Mouse (Mus musculus): ENCODE results near the gene Rilpl1. TPM values are rescaled to one million over a fixed set of nuclear protein-coding genes. Genes with fewer than 3 reads are reported as not detected.

Gene Rilpl1
- 1.4 and 1.6 TPM in 2 replicates for polyA plus RNA-seq (2015; fragmentation: Nextera tagmentation; extraction: Ambion mirVana)

DNA sequence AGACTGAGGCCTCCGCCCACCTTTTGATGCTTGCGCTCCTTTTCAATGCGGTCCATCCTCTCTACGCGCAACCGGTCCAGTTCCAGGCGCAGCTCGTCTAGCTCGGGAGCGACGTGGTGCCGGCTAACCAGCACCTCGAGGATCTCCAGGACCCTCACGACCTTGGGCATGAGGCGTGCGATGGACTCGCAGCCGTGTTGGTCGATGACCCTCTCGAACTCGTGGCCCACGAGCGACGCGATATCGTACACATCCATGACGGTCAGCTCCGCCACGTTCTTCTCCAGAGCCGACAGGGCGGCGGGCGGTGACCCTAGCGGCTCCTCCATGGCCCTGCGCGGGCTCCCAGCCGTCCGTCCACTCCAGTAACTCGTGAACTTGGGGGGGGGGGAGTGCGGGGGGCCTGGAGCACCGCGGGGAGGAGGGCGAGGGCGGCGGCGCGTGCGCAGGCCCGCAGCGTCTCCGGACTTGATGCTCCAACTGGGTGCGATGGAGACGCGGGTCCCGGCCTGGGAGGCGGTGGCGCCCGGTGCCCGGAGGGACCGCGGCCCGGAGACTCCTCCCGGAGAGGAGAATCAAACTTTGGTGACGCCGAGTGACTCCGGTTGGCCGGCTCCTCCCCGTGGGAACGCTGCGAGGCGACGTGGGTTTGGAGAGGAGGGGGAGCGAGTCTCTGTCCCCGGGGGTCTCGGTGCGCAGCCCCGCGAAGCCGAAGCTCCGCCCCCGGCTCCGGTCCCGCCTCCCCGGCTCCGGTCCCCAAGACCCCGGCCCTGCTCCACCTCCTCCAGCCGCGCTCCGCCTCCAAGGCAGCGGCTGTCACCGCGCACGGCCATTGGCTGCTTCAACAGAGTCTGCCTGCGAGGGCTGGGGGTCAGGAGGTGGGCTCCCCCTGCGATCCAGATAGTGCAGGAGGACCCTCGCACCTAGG, at the start of gene Rilpl1:
Gene Rilpl1, minus strand, starts transcription at position 737 of the 928 bp plus-strand sequence.
- Histone ChIP-seq H3K4me2 (ENCODE audit: low read depth, low read length) (peak within 1 kb of the TSS; percentile 83), H3K9me3 (replicated peaks; ENCODE audit: control insufficient read depth, low read length) (no peaks in the 10 kb centered on the region), H3K4me1 (ENCODE audit: control insufficient read depth, low read depth, low read length) (peaks cover 13% of the 10 kb centered on the region), H3K27ac (ENCODE audit: low read length) (peak within 1 kb of the TSS; percentile 37), H3K36me3 (ENCODE audit: control insufficient read depth, insufficient read depth) (no peaks in the 10 kb centered on the region), H3K9ac (ENCODE audit: low read depth, low read length) (peak within 1 kb of the TSS; percentile 54), H3K27me3 (ENCODE audit: control insufficient read depth, insufficient read depth, low read depth, low read length) (peaks cover 36% of the 10 kb centered on the region), H3K4me3 (ENCODE audit: low read depth, low read length) (peak within 1 kb of the TSS; percentile 67)
- ATAC-seq (ENCODE audit: low read depth): peak; percentile 56
- WGBS (ENCODE audit: insufficient replicate concordance): 1% methylated on average over 95 of the region's 96 CpGs

DNA sequence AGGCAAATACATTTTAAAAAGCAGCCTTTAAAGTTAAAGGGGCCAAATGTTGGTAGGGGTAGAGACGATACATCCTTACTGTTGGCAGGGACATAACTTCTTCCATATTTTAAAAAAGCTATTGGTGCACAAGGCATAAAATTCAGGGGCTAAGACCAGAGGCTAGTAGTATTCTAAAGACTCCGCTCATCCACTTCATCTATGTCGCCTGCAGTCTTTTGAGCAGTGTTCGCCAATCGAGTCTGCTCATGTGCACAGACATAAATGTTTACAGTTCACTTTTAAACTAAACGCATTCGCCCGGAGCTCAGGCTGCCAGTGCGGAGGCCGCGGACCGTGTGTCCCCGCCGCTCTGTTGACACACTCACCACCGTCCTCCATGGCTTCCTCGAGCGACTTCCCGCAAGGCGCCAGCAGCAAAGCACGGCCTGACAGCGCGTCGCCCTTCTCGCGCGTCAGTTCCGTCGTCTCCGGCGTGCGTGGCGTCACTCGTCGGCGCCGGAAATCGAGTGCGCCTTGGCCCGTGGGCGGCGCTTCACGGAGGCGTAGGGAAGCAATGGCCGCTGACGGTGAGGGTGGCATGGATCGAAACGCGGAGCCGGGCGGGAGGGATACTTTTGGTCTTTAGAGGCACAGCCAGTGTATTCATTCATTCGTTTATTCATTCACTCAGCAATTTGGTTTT, 47.6 kb upstream of the Rilpl1 start, which contains the start of the genes Eif2b1 and Gtf2h3:
Gene Eif2b1, minus strand, starts transcription at position 499 of the 685 bp plus-strand sequence.
Gene Gtf2h3, plus strand, starts transcription at position 508 of the 685 bp plus-strand sequence.
- peak within 1 kb of the TSS; percentile 67 for H3K4me2 ChIP-seq (ENCODE audit: low read depth, low read length)
- H3K27ac ChIP-seq (ENCODE audit: low read length): peak within 1 kb of the TSS; percentile 43; the same call in 1 of the 2 replicates
- 1% methylated on average over 51 of the region's 51 CpGs for WGBS (ENCODE audit: insufficient replicate concordance)
- H3K4me1 ChIP-seq (ENCODE audit: control insufficient read depth, low read depth, low read length): peaks cover 18% of the 10 kb centered on the region
- ATAC-seq (ENCODE audit: low read depth): peak; percentile 93
- H3K36me3 ChIP-seq (ENCODE audit: control insufficient read depth, insufficient read depth): peaks cover 18% of the 10 kb centered on the region
- H3K4me3 ChIP-seq (ENCODE audit: low read depth, low read length): peak within 1 kb of the TSS; percentile 78
- H3K27me3 ChIP-seq (ENCODE audit: control insufficient read depth, insufficient read depth, low read depth, low read length): no peaks in the 10 kb centered on the region
- H3K9me3 ChIP-seq (replicated peaks; ENCODE audit: control insufficient read depth, low read length): no peaks in the 10 kb centered on the region
- peak within 1 kb of the TSS; percentile 70 for H3K9ac ChIP-seq (ENCODE audit: low read depth, low read length)

DNA sequence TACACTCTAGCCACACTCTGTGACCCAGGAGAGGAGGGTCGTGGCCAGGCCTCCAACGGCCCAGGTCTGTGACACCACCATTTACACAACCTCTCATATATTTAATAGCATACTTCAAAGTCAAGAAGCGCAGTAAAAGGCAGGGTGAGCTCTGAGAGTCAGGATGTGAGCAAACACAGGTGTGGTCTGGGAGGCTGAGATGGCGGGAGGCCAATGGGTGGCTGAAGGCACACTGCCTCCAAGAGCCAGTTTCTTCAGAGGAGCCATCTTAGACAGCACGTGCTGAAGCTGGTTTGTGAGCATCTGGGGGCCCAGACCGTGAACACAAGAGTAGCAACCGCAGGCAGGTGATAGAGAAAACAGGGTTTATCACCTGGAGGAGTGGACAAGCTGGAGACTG, 44.3 kb upstream of the Rilpl1 start:
- Histone ChIP-seq H3K9ac (ENCODE audit: low read depth, low read length) (no peak overlapping the region), H3K27me3 (ENCODE audit: control insufficient read depth, insufficient read depth, low read depth, low read length) (no peaks in the 10 kb centered on the region), H3K36me3 (ENCODE audit: control insufficient read depth, insufficient read depth) (peaks cover 43% of the 10 kb centered on the region), H3K4me1 (ENCODE audit: control insufficient read depth, low read depth, low read length) (peaks cover 15% of the 10 kb centered on the region), H3K4me2 (ENCODE audit: low read depth, low read length) (no peak overlapping the region), H3K9me3 (replicated peaks; ENCODE audit: control insufficient read depth, low read length) (no peaks in the 10 kb centered on the region), H3K27ac (ENCODE audit: low read length) (no peak overlapping the region), H3K4me3 (ENCODE audit: low read depth, low read length) (no peak overlapping the region)
- WGBS (ENCODE audit: insufficient replicate concordance): 75% methylated on average over 7 of the region's 7 CpGs
- ATAC-seq (ENCODE audit: low read depth): no peak

- 74% methylated on average over 12 of the region's 12 CpGs for WGBS (ENCODE audit: insufficient replicate concordance)
- H3K27ac ChIP-seq (ENCODE audit: low read length): no peak overlapping the region
- no peak overlapping the region for H3K4me3 ChIP-seq (ENCODE audit: low read depth, low read length)
- H3K4me2 ChIP-seq (ENCODE audit: low read depth, low read length): no peak overlapping the region
- no peak overlapping the region for H3K9ac ChIP-seq (ENCODE audit: low read depth, low read length)
- peaks cover 55% of the 10 kb centered on the region for H3K36me3 ChIP-seq (ENCODE audit: control insufficient read depth, insufficient read depth)
- no peaks in the 10 kb centered on the region for H3K9me3 ChIP-seq (replicated peaks; ENCODE audit: control insufficient read depth, low read length)
- H3K4me1 ChIP-seq (ENCODE audit: control insufficient read depth, low read depth, low read length): no peaks in the 10 kb centered on the region
- H3K27me3 ChIP-seq (ENCODE audit: control insufficient read depth, insufficient read depth, low read depth, low read length): no peaks in the 10 kb centered on the region
- no peak for ATAC-seq (ENCODE audit: low read depth)
These were observed 39.9 kb upstream of the Rilpl1 start for GRCm38 (mm10) chr5:124571068-124571467.

DNA sequence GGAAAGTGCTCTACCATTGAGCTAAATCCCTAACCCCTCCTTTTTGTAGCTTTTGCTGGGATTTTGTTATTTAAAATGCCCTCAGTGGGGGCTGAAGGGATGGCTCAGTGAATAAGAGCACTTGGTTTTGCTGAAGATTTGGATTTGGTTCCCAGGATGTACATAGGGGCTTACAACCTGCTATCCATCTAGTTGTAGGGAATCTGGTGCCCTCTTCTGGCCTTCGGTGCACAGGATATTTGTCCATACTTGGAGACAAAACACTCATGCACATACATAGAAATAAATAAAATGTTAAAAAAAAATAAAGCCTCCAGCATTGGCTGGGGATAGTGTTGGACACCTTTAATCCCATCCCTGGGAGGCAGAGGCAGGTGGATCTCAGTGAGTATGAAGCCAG, 24.0 kb upstream of the Rilpl1 start:
- Histone ChIP-seq H3K27ac (ENCODE audit: low read length) (no peak overlapping the region), H3K36me3 (ENCODE audit: control insufficient read depth, insufficient read depth) (peaks cover 10% of the 10 kb centered on the region), H3K4me3 (ENCODE audit: low read depth, low read length) (no peak overlapping the region), H3K27me3 (ENCODE audit: control insufficient read depth, insufficient read depth, low read depth, low read length) (no peaks in the 10 kb centered on the region), H3K9ac (ENCODE audit: low read depth, low read length) (no peak overlapping the region), H3K9me3 (replicated peaks; ENCODE audit: control insufficient read depth, low read length) (no peaks in the 10 kb centered on the region), H3K4me2 (ENCODE audit: low read depth, low read length) (no peak overlapping the region), H3K4me1 (ENCODE audit: control insufficient read depth, low read depth, low read length) (peaks cover 12% of the 10 kb centered on the region)
- ATAC-seq (ENCODE audit: low read depth): no peak
- WGBS (ENCODE audit: insufficient replicate concordance): 76% methylated on average over 1 of the region's 1 CpGs

DNA sequence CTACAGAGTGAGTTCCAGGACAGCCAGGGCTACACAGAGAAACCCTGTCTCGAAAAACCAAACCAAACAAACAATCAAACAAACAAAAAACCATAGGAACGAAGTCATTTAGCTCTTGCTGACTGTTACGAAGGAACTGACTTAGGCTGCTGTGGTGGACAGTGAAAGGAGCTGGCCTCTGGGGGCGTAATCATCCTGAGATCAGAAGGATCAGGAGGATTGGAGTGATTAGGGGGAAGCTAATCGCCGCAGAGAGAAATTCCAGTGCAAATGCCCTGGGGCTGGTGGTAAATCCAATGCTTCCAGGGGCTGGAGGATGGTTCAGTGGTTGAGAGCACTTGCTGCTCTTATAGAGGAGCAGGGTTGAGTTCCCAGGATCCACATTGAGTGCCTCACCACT, 22.4 kb upstream of the Rilpl1 start:
- H3K9me3 ChIP-seq (replicated peaks; ENCODE audit: control insufficient read depth, low read length): no peaks in the 10 kb centered on the region
- peaks cover 12% of the 10 kb centered on the region for H3K4me1 ChIP-seq (ENCODE audit: control insufficient read depth, low read depth, low read length)
- WGBS (ENCODE audit: insufficient replicate concordance): 63% methylated on average over 6 of the region's 6 CpGs
- H3K27me3 ChIP-seq (ENCODE audit: control insufficient read depth, insufficient read depth, low read depth, low read length): no peaks in the 10 kb centered on the region
- H3K27ac ChIP-seq (ENCODE audit: low read length): no peak overlapping the region
- peaks cover 9% of the 10 kb centered on the region for H3K36me3 ChIP-seq (ENCODE audit: control insufficient read depth, insufficient read depth)
- ATAC-seq (ENCODE audit: low read depth): no peak
- H3K9ac ChIP-seq (ENCODE audit: low read depth, low read length): peak overlapping the region; percentile 74
- H3K4me2 ChIP-seq (ENCODE audit: low read depth, low read length): peak overlapping the region; percentile 91
- H3K4me3 ChIP-seq (ENCODE audit: low read depth, low read length): peak overlapping the region; percentile 83

DNA sequence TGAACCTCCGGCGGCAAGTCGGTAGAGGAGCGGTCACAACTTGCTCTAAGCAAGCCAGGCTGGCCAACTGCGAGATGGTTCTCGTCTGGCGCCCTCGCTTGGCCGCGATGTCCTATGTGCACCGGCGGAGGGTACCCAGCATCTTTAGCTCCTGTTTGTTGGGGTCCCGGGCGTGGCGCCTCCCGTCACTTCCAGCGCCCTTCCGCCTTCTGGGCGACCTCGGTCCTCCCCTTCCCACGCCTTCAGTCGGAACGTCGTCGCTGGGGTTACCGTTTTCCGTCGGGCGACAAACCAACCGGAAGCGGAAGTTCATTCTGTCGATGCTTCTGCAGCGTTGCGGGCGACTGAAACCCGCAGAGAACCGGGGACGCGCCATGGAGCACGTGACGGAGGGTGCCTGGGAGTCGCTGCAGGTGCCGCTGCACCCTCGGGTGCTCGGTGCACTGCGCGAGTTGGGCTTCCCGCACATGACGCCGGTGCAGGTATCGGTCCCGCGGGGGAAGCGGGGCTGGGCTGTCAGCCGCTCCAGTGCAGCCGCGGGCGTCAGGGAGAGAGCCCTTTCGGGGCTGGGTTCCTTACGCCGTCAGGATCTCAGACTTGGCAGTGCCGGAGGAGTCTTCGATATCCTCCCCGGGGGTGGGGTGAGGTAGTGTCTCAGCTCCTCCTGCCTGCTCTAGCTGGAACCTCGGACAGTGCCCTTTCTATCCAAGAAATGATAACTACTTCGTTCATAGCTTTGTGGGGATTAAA, 21.5 kb upstream of the Rilpl1 start, which contains the start of gene Ddx55:
Gene Ddx55, plus strand, starts transcription at position 307 of the 750 bp plus-strand sequence.
- Histone ChIP-seq H3K4me3 (ENCODE audit: low read depth, low read length) (peak within 1 kb of the TSS; percentile 83), H3K4me1 (ENCODE audit: control insufficient read depth, low read depth, low read length) (peaks cover 12% of the 10 kb centered on the region), H3K27ac (ENCODE audit: low read length) (peak within 1 kb of the TSS; percentile 73), H3K9ac (ENCODE audit: low read depth, low read length) (peak within 1 kb of the TSS; percentile 74), H3K27me3 (ENCODE audit: control insufficient read depth, insufficient read depth, low read depth, low read length) (no peaks in the 10 kb centered on the region), H3K9me3 (replicated peaks; ENCODE audit: control insufficient read depth, low read length) (no peaks in the 10 kb centered on the region), H3K4me2 (ENCODE audit: low read depth, low read length) (peak within 1 kb of the TSS; percentile 91), H3K36me3 (ENCODE audit: control insufficient read depth, insufficient read depth) (peaks cover 17% of the 10 kb centered on the region)
- ATAC-seq (ENCODE audit: low read depth): peak; percentile 82
- under 1% methylated on average over 66 of the region's 66 CpGs for WGBS (ENCODE audit: insufficient replicate concordance)

DNA sequence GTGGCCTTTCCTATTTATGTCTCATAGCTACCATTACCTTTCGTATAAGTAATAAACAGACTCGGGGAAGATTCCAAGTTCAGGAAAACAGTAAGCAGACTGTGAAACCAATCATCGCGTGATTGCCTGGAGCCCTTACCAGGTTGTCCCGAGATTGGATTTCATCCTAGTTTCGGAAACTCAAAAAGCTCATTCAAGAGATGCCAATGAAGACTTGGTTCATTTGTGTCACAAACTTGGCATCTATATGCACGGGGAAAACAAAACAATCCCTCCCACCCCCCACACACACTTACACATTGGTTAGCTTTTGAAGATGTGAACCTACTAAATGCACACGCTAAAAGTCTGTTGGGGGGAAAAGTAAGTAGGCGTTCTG, 20.9 kb upstream of the Rilpl1 start:
- no peak for ATAC-seq (ENCODE audit: low read depth)
- Histone ChIP-seq H3K36me3 (ENCODE audit: control insufficient read depth, insufficient read depth) (peaks cover 21% of the 10 kb centered on the region), H3K4me2 (ENCODE audit: low read depth, low read length) (peak overlapping the region; percentile 91)

More for the DNA sequence above, 20.9 kb upstream of the Rilpl1 start:
- Histone ChIP-seq H3K27ac (ENCODE audit: low read length) (peak overlapping the region; percentile 73), H3K4me3 (ENCODE audit: low read depth, low read length) (peak overlapping the region; percentile 83), H3K9me3 (replicated peaks; ENCODE audit: control insufficient read depth, low read length) (no peaks in the 10 kb centered on the region), H3K4me1 (ENCODE audit: control insufficient read depth, low read depth, low read length) (peaks cover 12% of the 10 kb centered on the region), H3K27me3 (ENCODE audit: control insufficient read depth, insufficient read depth, low read depth, low read length) (no peaks in the 10 kb centered on the region), H3K9ac (ENCODE audit: low read depth, low read length) (peak overlapping the region; percentile 74)
- 14% methylated on average over 9 of the region's 9 CpGs for WGBS (ENCODE audit: insufficient replicate concordance)

Measured in liver, embryonic 16.5 days (tissue).